Mouse (Mus musculus) embryonic fibroblast, embryonic 13.5 days (primary cell): ENCODE results near the gene Cacna1a.

Experiments
- CTCF ChIP-seq: IDR thresholded peaks from 2 replicates; pipeline ENCODE4 v1.5.1; 2011; ENCODE audit warnings: mild to moderate bottlenecking, control low read depth, low read length, moderate library complexity, borderline replicate concordance; ENCODE audit not compliant: insufficient read depth
- POLR2A ChIP-seq: IDR thresholded peaks from 2 replicates; pipeline ENCODE4 v1.6.1; 2011; ENCODE audit warnings: low read depth, mild to moderate bottlenecking, control low read depth, low read length, moderate library complexity

DNA sequence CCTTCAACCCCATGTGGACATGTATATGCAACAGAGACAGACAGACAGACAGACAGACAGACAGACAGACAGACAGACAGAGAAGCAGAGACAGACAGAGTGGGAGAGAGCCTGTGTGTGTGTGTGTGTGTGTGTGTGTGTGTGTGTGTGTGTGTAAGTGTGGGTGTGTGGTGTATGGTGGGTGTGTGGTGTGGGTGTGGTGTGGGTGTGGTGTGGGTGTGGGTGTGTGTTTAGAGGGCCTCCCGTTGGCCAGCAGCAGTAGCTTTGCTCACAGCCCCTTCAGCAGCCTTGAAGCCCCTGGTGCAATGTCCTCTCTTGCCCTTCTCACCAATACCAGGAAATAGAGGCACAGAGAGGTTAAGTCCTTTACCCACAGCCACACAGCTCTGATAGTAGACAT is 204.9 kb downstream of the Cacna1a start:
- TF ChIP-seq CTCF (no peak), POLR2A (no peak)
